Mouse (Mus musculus): ENCODE data around the gene Cd44.

DNA sequence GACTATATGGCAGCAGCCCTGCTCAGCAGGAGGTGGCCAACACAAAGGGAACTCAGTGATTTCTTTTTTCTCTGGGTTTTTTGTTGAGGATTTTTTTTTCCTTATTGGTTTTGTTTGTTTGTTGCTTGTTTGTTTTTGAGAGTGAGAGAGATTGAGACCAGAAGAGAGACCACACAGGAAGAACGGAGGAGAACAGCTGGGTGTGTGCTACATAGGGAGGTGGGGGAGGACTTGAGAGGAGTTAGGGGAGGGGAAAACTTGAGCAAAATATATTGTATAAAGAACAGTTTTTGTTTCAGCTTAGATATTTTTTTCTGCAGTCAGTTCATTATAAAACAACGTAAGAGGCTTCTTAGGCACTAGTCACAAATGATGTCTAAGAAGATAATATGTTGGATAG, 103.3 kb downstream of the Cd44 start:
- no peak for TF ChIP-seq CEBPB (IDR thresholded peaks at IDR 0.05; ENCODE audit: insufficient read depth, poor library complexity, severe bottlenecking)
- TF ChIP-seq USF1 (IDR thresholded peaks at IDR 0.05; ENCODE audit: low read depth): no peak
- TF ChIP-seq POLR2A (IDR thresholded peaks at IDR 0.05; ENCODE audit: insufficient read length, low read depth): no peak
- TF ChIP-seq POLR2AphosphoS2 (IDR thresholded peaks at IDR 0.05; ENCODE audit: insufficient read length, low read depth): no peak

All from myocyte (in vitro differentiated cells).